Mouse (Mus musculus) NIH3T3 (cell line): Measurements from ENCODE around the gene Gm11634.
"Not testable (repeated sequence)": the region's sequence is repeated elsewhere in the genome, so short reads cannot be mapped to it uniquely, and the experiment has no call there.

ENCODE experiments used
- DNase-seq: peaks from one replicate; pipeline ENCODE4 v3.0.0-alpha.2; 2012; ENCODE audit warnings: low read depth

Gene Gm11634

GRCm38 (mm10) chr11:101599156-101599555 lies at the start of gene Gm11634:
TSS of gene Gm11634 (minus strand) at chr11:101599256.
- DNase-seq = no peak

DNA sequence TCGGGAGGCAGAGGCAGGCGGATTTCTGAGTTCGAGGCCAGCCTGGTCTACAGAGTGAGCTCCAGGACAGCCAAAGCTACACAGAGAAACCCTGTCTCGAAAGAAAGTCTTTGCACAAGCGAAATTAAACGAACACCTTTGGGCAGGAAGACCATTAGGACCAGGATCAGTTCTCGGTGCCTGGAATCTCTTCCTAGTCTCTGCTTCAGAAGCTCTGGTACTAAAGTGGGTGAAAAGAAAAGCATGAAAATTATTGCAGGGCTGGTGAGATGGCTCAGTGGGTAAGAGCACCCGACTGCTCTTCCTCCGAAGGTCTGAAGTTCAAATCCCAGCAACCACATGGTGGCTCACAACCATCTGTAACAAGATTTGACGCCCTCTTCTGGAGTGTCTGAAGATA lies 48.0 kb upstream of the Gm11634 start:
- DNase-seq = not testable (repeated sequence)

- peak; percentile 40 for DNase-seq
Observed at GRCm38 (mm10) chr11:101646283-101646794, 47.3 kb upstream of the Gm11634 start.

DNA sequence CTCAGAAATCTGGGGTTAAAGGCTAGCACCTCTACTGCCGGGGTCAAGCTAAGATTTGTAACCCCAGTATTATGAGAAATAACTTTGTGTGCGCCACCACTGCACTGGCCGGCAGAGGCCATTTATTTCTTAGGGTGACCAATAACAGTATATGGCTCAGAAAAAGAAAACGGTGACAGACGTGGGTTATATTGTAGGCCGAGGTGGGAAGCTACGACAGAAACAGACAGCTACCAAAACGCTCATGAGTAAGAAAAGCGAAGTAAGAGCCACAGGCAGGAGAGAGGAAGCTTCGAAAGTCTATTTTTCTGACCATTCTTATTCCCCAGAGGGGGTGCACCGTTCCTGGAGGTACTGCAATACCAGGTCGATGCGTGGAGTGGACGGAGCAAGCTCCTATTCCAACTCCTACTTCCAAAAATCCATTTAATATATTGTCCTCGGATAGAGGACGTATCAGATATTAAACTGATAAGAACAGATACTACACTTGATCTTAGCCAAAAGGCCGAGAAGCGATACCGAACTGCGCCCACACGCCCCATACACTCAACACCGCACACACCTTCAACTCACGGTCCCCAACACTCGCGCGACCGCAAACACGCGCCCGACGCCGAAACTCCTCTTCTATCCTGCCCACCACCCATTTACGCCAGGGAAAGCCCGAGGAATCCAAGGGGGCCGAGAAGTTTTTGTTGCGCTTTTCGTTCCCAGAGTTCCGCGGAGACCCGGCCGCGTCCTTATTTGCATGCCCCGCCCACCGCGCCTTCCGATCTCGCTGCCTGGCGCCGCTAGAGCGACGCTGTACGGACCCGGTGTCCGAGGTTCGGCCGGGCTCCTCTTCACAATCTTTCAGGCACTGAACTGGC lies 46.6 kb upstream of the Gm11634 start:
- peak; percentile 94 for DNase-seq

DNA sequence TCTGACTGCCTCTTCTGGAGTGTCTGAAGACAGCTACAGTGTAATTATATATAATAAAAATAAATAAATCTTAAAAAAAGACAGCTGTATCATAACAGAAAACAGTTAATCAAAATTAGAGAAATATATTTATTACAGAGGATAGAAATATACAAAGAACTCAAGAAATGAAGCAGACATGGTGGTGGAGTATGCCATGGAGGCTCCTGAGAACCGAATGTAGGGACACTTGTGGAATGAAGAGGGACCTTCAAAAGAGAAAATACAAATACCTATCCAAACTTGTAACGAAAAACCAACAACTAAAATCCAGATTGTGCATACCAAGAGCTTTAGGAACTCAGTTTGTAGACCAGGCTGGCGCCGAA lies 46.0 kb upstream of the Gm11634 start:
- not testable (repeated sequence) for DNase-seq

DNA sequence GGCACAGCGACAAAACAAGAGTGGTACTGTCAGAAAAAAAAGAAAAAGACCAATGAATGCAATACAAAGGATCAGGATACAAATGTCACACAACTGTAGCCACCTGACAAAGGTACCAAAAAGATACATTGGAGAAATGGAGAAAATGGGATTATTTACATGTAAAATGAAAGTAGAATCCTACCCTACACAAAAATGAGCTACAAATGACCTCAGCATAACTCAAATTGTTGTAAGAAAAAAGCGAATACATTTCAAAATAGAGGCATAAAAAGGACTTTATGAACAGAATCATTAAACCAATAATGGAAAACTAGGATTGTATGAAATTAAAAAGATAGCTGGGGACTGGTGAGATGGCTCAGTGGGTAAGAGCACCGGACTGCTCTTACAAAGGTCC lies 45.5 kb upstream of the Gm11634 start:
- peak; percentile 31 for DNase-seq

- DNase-seq = no peak
Observed at GRCm38 (mm10) chr11:101642931-101643330, 43.9 kb upstream of the Gm11634 start.

- peak; percentile 84 for DNase-seq
Observed at GRCm38 (mm10) chr11:101641710-101642642, 42.9 kb upstream of the Gm11634 start.

GRCm38 (mm10) chr11:101640857-101641709 lies 42.0 kb upstream of the Gm11634 start:
- DNase-seq = peak; percentile 92

DNA sequence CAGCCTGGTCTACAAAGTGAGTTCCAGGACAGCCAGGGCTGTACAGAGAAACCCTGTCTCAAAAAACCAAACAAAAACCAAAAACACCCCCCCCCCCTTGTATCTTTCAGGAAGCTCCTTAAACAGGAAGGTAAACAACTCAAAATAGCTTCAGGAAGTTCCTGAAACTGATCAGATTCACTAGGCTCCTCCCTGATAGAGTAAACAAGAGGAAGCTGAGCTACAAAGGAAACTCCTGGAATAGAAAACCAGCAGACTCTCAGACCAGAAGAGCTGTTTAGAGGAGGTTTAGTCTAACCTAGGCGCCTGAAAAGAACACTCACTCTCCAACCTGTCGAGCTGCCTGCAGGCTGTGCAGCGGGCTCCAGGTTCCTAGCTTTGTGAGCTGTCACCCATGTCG lies 40.7 kb upstream of the Gm11634 start:
- DNase-seq = no peak

- no peak for DNase-seq
Observed at GRCm38 (mm10) chr11:101635660-101636059, 36.6 kb upstream of the Gm11634 start.

DNA sequence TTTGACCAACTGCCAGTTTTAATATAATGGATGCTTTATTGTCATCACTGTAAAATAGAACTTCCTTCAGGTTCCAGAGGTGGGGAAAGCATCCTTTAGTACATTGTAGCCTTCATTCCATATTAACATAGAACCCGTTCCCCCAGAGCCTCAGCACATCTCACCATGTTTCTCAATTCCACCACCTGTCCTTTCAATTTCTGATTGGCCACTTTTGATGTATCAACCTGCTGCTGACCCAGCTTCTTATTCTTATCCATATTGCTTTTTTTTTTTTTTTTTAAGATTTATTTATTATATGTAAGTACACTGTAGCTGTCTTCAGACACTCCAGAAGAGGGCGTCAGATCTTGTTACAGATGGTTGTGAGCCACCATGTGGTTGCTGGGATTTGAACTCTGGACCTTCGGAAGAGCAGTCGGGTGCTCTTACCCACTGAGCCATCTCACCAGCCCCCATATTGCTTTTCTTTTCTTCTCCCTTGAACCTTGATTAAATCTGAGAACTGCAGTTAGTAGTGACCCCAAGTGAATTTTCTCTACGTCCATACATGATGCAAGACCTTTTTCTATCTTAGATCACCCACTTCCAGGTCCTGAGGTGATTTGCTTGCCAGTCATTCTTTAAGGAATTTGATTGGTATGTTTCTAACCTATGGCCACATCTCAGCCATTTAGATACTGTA lies 29.8 kb upstream of the Gm11634 start:
- peak; percentile 29 for DNase-seq

GRCm38 (mm10) chr11:101627857-101628559 lies 29.0 kb upstream of the Gm11634 start:
- peak; percentile 97 for DNase-seq

DNA sequence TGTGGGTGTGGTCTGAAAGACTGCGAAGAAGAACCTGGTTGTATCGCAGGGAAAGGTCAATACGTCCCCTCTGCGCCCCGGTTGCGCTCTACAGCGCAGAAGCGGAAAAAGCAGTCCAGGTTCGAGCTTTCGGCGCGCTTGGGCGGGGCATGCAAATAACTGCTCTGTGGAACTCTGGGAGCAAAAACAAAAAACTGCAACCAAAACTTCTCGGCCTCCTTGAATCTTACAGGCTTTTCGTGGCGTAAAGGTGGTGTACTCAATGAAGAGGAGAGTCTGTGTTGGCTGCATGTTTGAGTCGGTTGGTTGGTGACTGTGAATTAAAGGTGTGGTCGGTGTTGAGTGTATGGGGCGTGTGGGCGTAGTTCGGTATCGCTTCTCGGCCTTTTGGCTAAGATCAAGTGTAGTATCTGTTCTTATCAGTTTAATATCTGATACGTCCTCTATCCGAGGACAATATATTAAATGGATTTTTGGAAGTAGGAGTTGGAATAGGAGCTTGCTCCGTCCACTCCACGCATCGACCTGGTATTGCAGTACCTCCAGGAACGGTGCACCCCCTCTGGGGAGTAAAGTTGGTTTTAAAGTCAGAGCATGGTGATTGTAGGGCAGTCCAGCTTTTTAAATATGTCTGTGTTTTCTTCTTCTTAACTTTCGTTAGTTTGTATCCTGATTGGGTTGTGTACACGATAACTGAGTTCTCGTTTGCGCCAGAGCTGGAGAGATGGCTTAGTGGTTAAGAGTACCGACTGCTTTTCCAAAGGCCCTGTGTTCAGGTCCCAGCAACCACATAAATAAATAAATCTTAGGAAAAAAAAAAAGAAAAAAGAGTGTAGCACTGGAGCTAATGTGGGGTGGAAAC lies 28.2 kb upstream of the Gm11634 start, which contains the start of gene Rdm1:
Gene Rdm1 (plus strand): TSS at position 201 of the 862 bp plus-strand sequence.
- peak; percentile 91 for DNase-seq

- DNase-seq = no peak
Observed at GRCm38 (mm10) chr11:101626649-101626994, 27.6 kb upstream of the Gm11634 start.

GRCm38 (mm10) chr11:101620022-101620655 lies 21.1 kb upstream of the Gm11634 start:
- DNase-seq = not testable (repeated sequence)

- peak; percentile 58 for DNase-seq
Observed at GRCm38 (mm10) chr11:101618596-101618995, 19.5 kb upstream of the Gm11634 start.

DNA sequence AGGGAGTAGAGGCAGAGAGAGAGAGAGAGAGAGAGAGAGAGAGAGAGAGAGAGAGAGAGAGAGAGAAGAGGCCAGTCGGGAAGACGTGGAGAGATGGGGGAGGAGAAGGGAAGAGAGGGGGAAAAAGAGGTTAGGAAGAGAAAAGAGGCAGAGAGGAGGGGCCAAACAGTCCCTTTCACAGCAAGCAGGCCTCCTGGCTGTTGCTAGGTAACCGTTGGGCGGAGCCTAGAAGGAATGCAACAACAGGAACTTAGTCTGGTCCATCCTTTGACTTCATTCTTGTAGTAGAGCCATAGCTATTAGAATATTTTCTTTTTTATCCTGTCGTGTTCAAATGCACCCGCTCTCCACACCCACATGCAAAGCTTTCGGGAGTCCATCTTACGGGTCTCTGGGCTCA lies 18.8 kb upstream of the Gm11634 start:
- peak; percentile 75 for DNase-seq
